Mouse (Mus musculus) megakaryocyte, embryonic 14.5 days (primary cell): ENCODE measurements around the gene Ostf1.

Source experiments
- FLI1 ChIP-seq: IDR thresholded peaks from 2 replicates; pipeline ENCODE4 v1.6.1; 2012; ENCODE audit warnings: low read length, inconsistent platforms, mixed read lengths
- GATA1 ChIP-seq: IDR thresholded peaks from 3 replicates; pipeline ENCODE4 v1.6.1; 2012; ENCODE audit warnings: mixed read lengths, low read length, inconsistent platforms, borderline replicate concordance

GRCm38 (mm10) chr19:18639552-18639951 is 7.9 kb upstream of the Ostf1 start:
- TF ChIP-seq FLI1, result no peak
- TF ChIP-seq GATA1, result no peak
